8 mouse cellular contexts compared by ENCODE assay signal in the genomic region with DNA sequence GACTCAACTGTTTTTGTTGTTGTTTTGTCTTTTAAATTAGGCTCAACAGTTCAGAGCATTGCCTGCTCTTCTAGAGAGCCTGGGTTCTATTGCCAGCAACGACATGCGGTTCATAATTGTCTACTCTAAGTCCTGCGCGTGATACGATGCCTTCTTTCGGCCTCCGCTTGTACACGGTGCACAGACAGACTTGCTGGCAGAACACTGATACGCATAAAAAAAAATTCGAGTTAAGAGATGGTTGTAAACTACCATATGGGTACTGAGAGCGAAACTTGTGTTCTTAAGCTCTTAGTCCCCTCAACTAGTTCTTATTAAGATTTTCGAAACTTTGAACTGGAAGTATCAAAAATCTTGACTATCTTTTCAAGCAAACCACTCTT. TPM values are rescaled to one million over a fixed set of nuclear protein-coding genes. Genes with fewer than 3 reads are reported as not detected.
A peak's percentile ranks its signal among the peaks of the same experiment; 100 is the strongest.
DNase-seq lines count a peak whose midpoint lies in the region; ATAC-seq and TF ChIP-seq lines count a peak whose summit lies in the region.

No protein-coding gene starts in this region.

- intact Hi-C loops in gastrocnemius, adult 2 months (cut with DNase I) = loop anchor here (2.0 to 10.0 kb wide), 2 partner anchors 29 to 583 kb away; a partner anchor contains a TSS

- peak overlapping the region; percentile 69 for H3K9ac ChIP-seq in embryonic facial prominence, embryonic 15.5 days
- H3K9ac ChIP-seq in kidney, postnatal 0 days (ENCODE audit: low read depth, low read length) = peak overlapping the region; percentile 89
- peak overlapping the region; percentile 99 for H3K9ac ChIP-seq in midbrain, postnatal 0 days (replicated peaks; ENCODE audit: low read length, poor library complexity, severe bottlenecking)

- H3K4me2 ChIP-seq in embryonic facial prominence, embryonic 15.5 days (replicated peaks) = peak overlapping the region; percentile 64
- peak overlapping the region; percentile 72 for H3K4me2 ChIP-seq in kidney, postnatal 0 days (ENCODE audit: low read length)
- peak overlapping the region; percentile 74 for H3K4me2 ChIP-seq in midbrain, postnatal 0 days (ENCODE audit: low read depth, low read length, poor library complexity, severe bottlenecking)

- H3ac ChIP-seq in C2C12 (ENCODE audit: control insufficient read depth, insufficient read length, low read depth) = peak overlapping the region; percentile 96

- peak overlapping the region; percentile 96 for H3K4me3 ChIP-seq in gastrocnemius, adult 2 months
- H3K4me3 ChIP-seq in C2C12 (ENCODE audit: insufficient read depth, poor library complexity, severe bottlenecking) = peak overlapping the region; percentile 60
- peak overlapping the region; percentile 96 for H3K4me3 ChIP-seq in embryonic facial prominence, embryonic 15.5 days (replicated peaks)
- H3K4me3 ChIP-seq in kidney, postnatal 0 days (replicated peaks; ENCODE audit: low read depth, low read length) = peak overlapping the region; percentile 77
- peak overlapping the region; percentile 99 for H3K4me3 ChIP-seq in midbrain, postnatal 0 days (ENCODE audit: low read depth, low read length)

- H3K27ac ChIP-seq in gastrocnemius, adult 2 months = peak overlapping the region; percentile 97
- H3K27ac ChIP-seq in embryonic facial prominence, embryonic 15.5 days (replicated peaks) = peak overlapping the region; percentile 98
- H3K27ac ChIP-seq in kidney, postnatal 0 days = peak overlapping the region; percentile 96
- H3K27ac ChIP-seq in midbrain, postnatal 0 days (ENCODE audit: low read depth, low read length) = peak overlapping the region; percentile 96

- ATAC-seq in embryonic facial prominence, embryonic 15.5 days (ENCODE audit: insufficient number of reproducible peaks, low FRiP score, low TSS enrichment, low read depth) = no peak
- ATAC-seq in kidney, postnatal 0 days (replicated peaks; ENCODE audit: low FRiP score, low read depth) = no peak
- ATAC-seq in midbrain, postnatal 0 days (ENCODE audit: low FRiP score) = no peak

- WGBS in embryonic facial prominence, embryonic 15.5 days = under 1% methylated on average over 12 of the region's 12 CpGs
- WGBS in kidney, postnatal 0 days = under 1% methylated on average over 12 of the region's 12 CpGs
- under 1% methylated on average over 12 of the region's 12 CpGs for WGBS in midbrain, postnatal 0 days

- H3K27me3 ChIP-seq in C2C12 (ENCODE audit: control insufficient read depth, insufficient read depth, insufficient read length) = no peaks in the 10 kb centered on the region
- no peaks in the 10 kb centered on the region for H3K27me3 ChIP-seq in embryonic facial prominence, embryonic 15.5 days
- no peaks in the 10 kb centered on the region for H3K27me3 ChIP-seq in kidney, postnatal 0 days (ENCODE audit: insufficient read depth, low read length)
- no peaks in the 10 kb centered on the region for H3K27me3 ChIP-seq in midbrain, postnatal 0 days (ENCODE audit: insufficient read depth, low read length)

- no peak for TF ChIP-seq CTCF in gastrocnemius, adult 2 months (IDR thresholded peaks at IDR 0.05)
- TF ChIP-seq CTCF in C2C12 (IDR thresholded peaks at IDR 0.05; ENCODE audit: control insufficient read depth, insufficient read depth, insufficient read length) = no peak
- TF ChIP-seq CTCF in kidney, postnatal 0 days (IDR thresholded peaks at IDR 0.05; ENCODE audit: low read depth) = no peak
- no peak for TF ChIP-seq CTCF in midbrain, postnatal 0 days (IDR thresholded peaks at IDR 0.05)

- no peaks in the 10 kb centered on the region for H3K9me3 ChIP-seq in embryonic facial prominence, embryonic 15.5 days (replicated peaks)
- H3K9me3 ChIP-seq in kidney, postnatal 0 days (replicated peaks; ENCODE audit: low read length) = no peaks in the 10 kb centered on the region
- no peaks in the 10 kb centered on the region for H3K9me3 ChIP-seq in midbrain, postnatal 0 days (ENCODE audit: low read length)

- DNase-seq in gastrocnemius, adult 2 months = no peak
- DNase-seq in gastrocnemius, adult 8-10 months (ENCODE audit: low spot score in 2 of 2) = no peak
- peak; percentile 69 for DNase-seq in kidney, postnatal 0 days (ENCODE audit: low spot score)
- DNase-seq in midbrain, postnatal 0 days (ENCODE audit: low spot score) = peak; percentile 6
- no peak for DNase-seq in gastrocnemius, postnatal 10 days
- no peak for DNase-seq in testis, postnatal 14 days (ENCODE audit: low spot score)

- peaks cover 41% of the 10 kb centered on the region for H3K79me2 ChIP-seq in C2C12 (ENCODE audit: control insufficient read depth, insufficient read depth)

- peaks cover 39% of the 10 kb centered on the region for H3K79me3 ChIP-seq in C2C12 (ENCODE audit: low read depth)

- H3K4me1 ChIP-seq in embryonic facial prominence, embryonic 15.5 days = peaks cover 18% of the 10 kb centered on the region
- H3K4me1 ChIP-seq in kidney, postnatal 0 days (replicated peaks; ENCODE audit: insufficient read depth, low read length) = peaks cover 8% of the 10 kb centered on the region
- H3K4me1 ChIP-seq in midbrain, postnatal 0 days (ENCODE audit: insufficient read depth, low read length) = peaks cover 12% of the 10 kb centered on the region; the same call in 1 of the 2 replicates

- H3K36me3 ChIP-seq in C2C12 (ENCODE audit: control insufficient read depth, insufficient read depth) = peaks cover 20% of the 10 kb centered on the region
- H3K36me3 ChIP-seq in embryonic facial prominence, embryonic 15.5 days = peaks cover 2% of the 10 kb centered on the region; the same call in 1 of the 2 replicates
- H3K36me3 ChIP-seq in kidney, postnatal 0 days (ENCODE audit: insufficient read depth, low read length) = no peaks in the 10 kb centered on the region
- no peaks in the 10 kb centered on the region for H3K36me3 ChIP-seq in midbrain, postnatal 0 days (ENCODE audit: insufficient read depth, low read length)

TF ChIP-seq in C2C12, 6 proteins besides CTCF, POLR2A, EP300 and RAD21:
- TF ChIP-seq MYOG (IDR thresholded peaks at IDR 0.05; ENCODE audit: control insufficient read depth, extremely low read depth, insufficient read length) (no peak), MAX (IDR thresholded peaks at IDR 0.05) (no peak), USF1 (IDR thresholded peaks at IDR 0.05; ENCODE audit: low read depth) (no peak), FOSL1 (IDR thresholded peaks at IDR 0.05; ENCODE audit: insufficient read depth, low read length, poor library complexity, severe bottlenecking) (no peak), CEBPB (IDR thresholded peaks at IDR 0.05; ENCODE audit: low read depth) (no peak), MYOD1 (IDR thresholded peaks at IDR 0.05; ENCODE audit: control insufficient read depth, insufficient read length, low read depth) (no peak)

RNA-seq across cellular contexts. Expression of a gene that starts 1.0 kb away (rescaled TPM):
- 10 to 100 TPM; 79.7 to 80.3 TPM for total RNA-seq in gastrocnemius, adult 2 months (2021)
- total RNA-seq in gastrocnemius, adult 8-10 months (2022) = 10 to 100 TPM; 76.2 to 86.8 (median 78.3) TPM
- polyA plus RNA-seq in C2C12 (2012; fragmentation: generic; extraction: Trizol) = 331 TPM
- polyA plus RNA-seq in embryonic facial prominence, embryonic 15.5 days (2015; fragmentation: Nextera tagmentation; extraction: Ambion mirVana) = 126 and 130 TPM in 2 replicates
- polyA plus RNA-seq in kidney, postnatal 0 days (2015; fragmentation: Nextera tagmentation; extraction: Ambion mirVana) = 77.9 and 88.6 TPM in 2 replicates
- 36.6 and 41.3 TPM in 2 replicates for total RNA-seq in midbrain, postnatal 0 days (2014; rRNA removed)
- polyA plus RNA-seq in midbrain, postnatal 0 days (2015; fragmentation: Nextera tagmentation; extraction: Ambion mirVana) = 53.7 and 54.5 TPM in 2 replicates
- total RNA-seq in gastrocnemius, postnatal 10 days (2021) = 10 to 100 TPM; 96.5 to 98.6 TPM

RNA-seq across cellular contexts. Expression of a gene that starts 27.3 kb away (rescaled TPM):
- not detected for total RNA-seq in gastrocnemius, adult 2 months (2021)
- total RNA-seq in gastrocnemius, adult 8-10 months (2022) = not detected
- 0.01 TPM for polyA plus RNA-seq in C2C12 (2012; fragmentation: generic; extraction: Trizol)
- polyA plus RNA-seq in embryonic facial prominence, embryonic 15.5 days (2015; fragmentation: Nextera tagmentation; extraction: Ambion mirVana) = 0.20 and 0.47 TPM in 2 replicates
- not detected in 2 replicates for polyA plus RNA-seq in kidney, postnatal 0 days (2015; fragmentation: Nextera tagmentation; extraction: Ambion mirVana)
- total RNA-seq in midbrain, postnatal 0 days (2014; rRNA removed) = not detected in 2 replicates
- polyA plus RNA-seq in midbrain, postnatal 0 days (2015; fragmentation: Nextera tagmentation; extraction: Ambion mirVana) = not detected in 2 replicates
- total RNA-seq in gastrocnemius, postnatal 10 days (2021) = not detected

RNA-seq across cellular contexts. Expression of a gene that starts 29.0 kb away (rescaled TPM):
- total RNA-seq in gastrocnemius, adult 2 months (2021) = 1 to 10 TPM; 8.0 to 9.5 TPM
- 10 to 100 TPM in 1 of 4 experiments, 1 to 10 TPM in 3; 7.9 to 11.0 (median 8.9) TPM for total RNA-seq in gastrocnemius, adult 8-10 months (2022)
- polyA plus RNA-seq in C2C12 (2012; fragmentation: generic; extraction: Trizol) = 37.1 TPM
- 21.2 and 23.3 TPM in 2 replicates for polyA plus RNA-seq in embryonic facial prominence, embryonic 15.5 days (2015; fragmentation: Nextera tagmentation; extraction: Ambion mirVana)
- 28.8 and 31.8 TPM in 2 replicates for polyA plus RNA-seq in kidney, postnatal 0 days (2015; fragmentation: Nextera tagmentation; extraction: Ambion mirVana)
- total RNA-seq in midbrain, postnatal 0 days (2014; rRNA removed) = 78.4 and 86.8 TPM in 2 replicates
- 46.9 and 48.9 TPM in 2 replicates for polyA plus RNA-seq in midbrain, postnatal 0 days (2015; fragmentation: Nextera tagmentation; extraction: Ambion mirVana)
- 10 to 100 TPM; 11.6 to 16.1 TPM for total RNA-seq in gastrocnemius, postnatal 10 days (2021)

Comparison
In these comparisons a context has a peak if more than half of its experiments do, and no peak if none do; other contexts are left out.
1. DNase-seq: peak in kidney, postnatal 0 days (single experiment) and midbrain, postnatal 0 days (single experiment); none in gastrocnemius, adult 2 months (single experiment), gastrocnemius, adult 8-10 months (0 of 2), gastrocnemius, postnatal 10 days (single experiment) and testis, postnatal 14 days (single experiment).
2. Peak in every context shown above with its lines, with median percentiles within 50 percentile points of each other: H3K27ac ChIP-seq, H3K4me3 ChIP-seq, H3K4me2 ChIP-seq and H3K9ac ChIP-seq.